Mouse (Mus musculus) kidney, adult 8-10 months (tissue): ENCODE results near the gene Ccnyl1.

Experiments used
- DNase-seq, 2 experiments: peaks; one replicate each; pipeline ENCODE4 v3.0.0; 2022

Gene Ccnyl1

GRCm38 (mm10) chr1:64705230-64705629, 15.0 kb downstream of the Ccnyl1 start:
- DNase-seq, result peak; percentile 57 to 83

GRCm38 (mm10) chr1:64706610-64707009, 16.4 kb downstream of the Ccnyl1 start:
- DNase-seq, result no peak

- peak; percentile 7 to 13 for DNase-seq
Measured at GRCm38 (mm10) chr1:64709891-64710290, 19.6 kb downstream of the Ccnyl1 start.

GRCm38 (mm10) chr1:64712006-64712760, 21.9 kb downstream of the Ccnyl1 start:
- no peak for DNase-seq

- no peak for DNase-seq
Measured at GRCm38 (mm10) chr1:64715458-64715857, 25.2 kb downstream of the Ccnyl1 start.

GRCm38 (mm10) chr1:64716589-64717304, 26.5 kb downstream of the Ccnyl1 start:
- no peak for DNase-seq

GRCm38 (mm10) chr1:64717504-64717903, 27.2 kb downstream of the Ccnyl1 start:
- peak; percentile 43 to 60 for DNase-seq

- DNase-seq, result no peak
Measured at GRCm38 (mm10) chr1:64721034-64721587, 30.9 kb downstream of the Ccnyl1 start.

GRCm38 (mm10) chr1:64730046-64730445, 39.8 kb downstream of the Ccnyl1 start:
- DNase-seq, result no peak

GRCm38 (mm10) chr1:64731341-64732020, 41.2 kb downstream of the Ccnyl1 start:
- DNase-seq, result no peak

- no peak for DNase-seq
Measured at GRCm38 (mm10) chr1:64732161-64732560, 41.9 kb downstream of the Ccnyl1 start.

GRCm38 (mm10) chr1:64732637-64733200, 42.5 kb downstream of the Ccnyl1 start:
- DNase-seq, result no peak

GRCm38 (mm10) chr1:64733453-64734245, 43.4 kb downstream of the Ccnyl1 start:
- no peak for DNase-seq

GRCm38 (mm10) chr1:64734771-64735750, 44.8 kb downstream of the Ccnyl1 start:
- DNase-seq, result peak in 1 of 2 experiments; percentile 39

GRCm38 (mm10) chr1:64735781-64736680, 45.8 kb downstream of the Ccnyl1 start:
- DNase-seq, result peak; percentile 38 to 60

GRCm38 (mm10) chr1:64736681-64737501, 46.6 kb downstream of the Ccnyl1 start:
- DNase-seq, result peak in 1 of 2 experiments; percentile 32

- peak; percentile 92 to 95 for DNase-seq
Measured at GRCm38 (mm10) chr1:64737502-64738179, 47.4 kb downstream of the Ccnyl1 start, which contains the start of gene Fzd5. Fzd5 (minus strand) TSS chr1:64737751.

- DNase-seq, result peak in 1 of 2 experiments; percentile 90
Measured at GRCm38 (mm10) chr1:64738180-64738555, 47.9 kb downstream of the Ccnyl1 start.
